Mouse (Mus musculus) midbrain, embryonic 13.5 days (tissue): ENCODE results near the gene Mipep. TPM values are rescaled to one million over a fixed set of nuclear protein-coding genes. Genes with fewer than 3 reads are reported as not detected.

Experiments
- ATAC-seq: fragments of 200-750 bp; cut with Nextera tagmentation; 2 replicates; pipeline ENCODE4 v1.8.0; 2017; ENCODE audit warnings: mild to moderate bottlenecking, moderate TSS enrichment, moderate library complexity
- H3K27ac ChIP-seq: fragments of 300-500 bp; sonication (generic); 2 replicates; pipeline ENCODE4 v1.5.1; 2015; ENCODE audit warnings: inconsistent platforms, mild to moderate bottlenecking, moderate library complexity
- H3K27me3 ChIP-seq: fragments of 300-500 bp; sonication (generic); 2 replicates; pipeline ENCODE4 v1.6.1; 2015; ENCODE audit warnings: mild to moderate bottlenecking, inconsistent platforms
- H3K36me3 ChIP-seq: fragments of 300-500 bp; sonication (generic); 2 replicates; pipeline ENCODE4 v1.6.1; 2015; ENCODE audit warnings: mild to moderate bottlenecking, inconsistent platforms
- H3K4me1 ChIP-seq: fragments of 300-500 bp; sonication (generic); replicated peaks from 2 replicates; pipeline ENCODE4 v1.6.1; 2015; ENCODE audit warnings: inconsistent platforms
- H3K4me2 ChIP-seq: fragments of 300-500 bp; sonication (generic); replicated peaks from 2 replicates; pipeline ENCODE4 v1.6.1; 2015; ENCODE audit warnings: moderate library complexity, mild to moderate bottlenecking, inconsistent platforms
- H3K4me3 ChIP-seq: fragments of 300-500 bp; sonication (generic); replicated peaks from 2 replicates; pipeline ENCODE4 v1.5.1; 2015; ENCODE audit warnings: mild to moderate bottlenecking, inconsistent platforms
- H3K9ac ChIP-seq: fragments of 300-500 bp; sonication (generic); replicated peaks from 2 replicates; pipeline ENCODE4 v1.6.1; 2015; ENCODE audit warnings: mild to moderate bottlenecking, inconsistent platforms
- H3K9me3 ChIP-seq: fragments of 300-500 bp; sonication (generic); 2 replicates; pipeline ENCODE4 v1.6.1; 2016; ENCODE audit warnings: mild to moderate bottlenecking, inconsistent platforms
- WGBS: fragments of 180-500 bp; shearing (Covaris S2); methylation state at CpG from one replicate; pipeline ENCODE4 v1.1.7; 2015; 5-methylcytosine and 5-hydroxymethylcytosine counted together
- polyA plus RNA-seq: library from polyadenylated mRNA; unstranded; fragments of >200 nt; fragmentation: Nextera tagmentation; extraction: Ambion mirVana; gene quantifications from 2 replicates; pipeline ENCODE4 v1.2.1, GENCODE M21; 2015

Gene Mipep
- polyA plus RNA-seq, 1 experiment from 2014 or later = 18.1 TPM

GRCm38 (mm10) chr14:60850101-60850500 is 65.7 kb downstream of the Mipep start:
- no peak for ATAC-seq
- Histone ChIP-seq H3K4me3 (no peak overlapping the region), H3K9ac (no peak overlapping the region), H3K27me3 (no peaks in the 10 kb centered on the region), H3K9me3 (no peaks in the 10 kb centered on the region), H3K27ac (no peak overlapping the region), H3K4me2 (no peak overlapping the region), H3K36me3 (peaks cover 46% of the 10 kb centered on the region), H3K4me1 (peaks cover 9% of the 10 kb centered on the region)
- WGBS = 90% methylated on average over 14 of the region's 14 CpGs

- H3K27me3 ChIP-seq = no peaks in the 10 kb centered on the region
- H3K4me2 ChIP-seq = no peak overlapping the region
- no peaks in the 10 kb centered on the region for H3K4me1 ChIP-seq
- H3K9me3 ChIP-seq = no peaks in the 10 kb centered on the region
- no peak overlapping the region for H3K27ac ChIP-seq
- 91% methylated on average over 5 of the region's 5 CpGs for WGBS
- no peak for ATAC-seq
- no peak overlapping the region for H3K4me3 ChIP-seq
- H3K9ac ChIP-seq = no peak overlapping the region
- H3K36me3 ChIP-seq = peaks cover 44% of the 10 kb centered on the region
These were observed 67.3 kb downstream of the Mipep start for GRCm38 (mm10) chr14:60851632-60852031.

GRCm38 (mm10) chr14:60856199-60856912 is 72.0 kb downstream of the Mipep start:
- Histone ChIP-seq H3K4me1 (no peaks in the 10 kb centered on the region), H3K4me2 (no peak overlapping the region), H3K9ac (no peak overlapping the region), H3K27me3 (no peaks in the 10 kb centered on the region), H3K9me3 (no peaks in the 10 kb centered on the region), H3K27ac (no peak overlapping the region), H3K4me3 (no peak overlapping the region), H3K36me3 (peaks cover 13% of the 10 kb centered on the region)
- WGBS = 88% methylated on average over 7 of the region's 7 CpGs
- ATAC-seq = no peak

- no peak overlapping the region for H3K4me2 ChIP-seq
- no peaks in the 10 kb centered on the region for H3K27me3 ChIP-seq
- no peaks in the 10 kb centered on the region for H3K9me3 ChIP-seq
- ATAC-seq = no peak
- H3K36me3 ChIP-seq = peaks cover 8% of the 10 kb centered on the region
- H3K4me1 ChIP-seq = no peaks in the 10 kb centered on the region
- no peak overlapping the region for H3K4me3 ChIP-seq
- WGBS = 88% methylated on average over 7 of the region's 7 CpGs
- no peak overlapping the region for H3K27ac ChIP-seq
- no peak overlapping the region for H3K9ac ChIP-seq
These were observed 72.5 kb downstream of the Mipep start for GRCm38 (mm10) chr14:60856913-60857300.

- H3K4me1 ChIP-seq = 0 out of 2 replicates have a peak, but pooled peaks cover 3% of the 10 kb centered on the region
- no peaks in the 10 kb centered on the region for H3K9me3 ChIP-seq
- no peak overlapping the region for H3K4me3 ChIP-seq
- 83% methylated on average over 3 of the region's 3 CpGs for WGBS
- no peaks in the 10 kb centered on the region; the same call in 1 of the 2 replicates for H3K36me3 ChIP-seq
- H3K4me2 ChIP-seq = no peak overlapping the region
- no peak for ATAC-seq
- no peak overlapping the region for H3K27ac ChIP-seq
- no peak overlapping the region for H3K9ac ChIP-seq
- H3K27me3 ChIP-seq = no peaks in the 10 kb centered on the region
These were observed 79.0 kb downstream of the Mipep start for GRCm38 (mm10) chr14:60863396-60863795.

- 87% methylated on average over 11 of the region's 11 CpGs for WGBS
- no peak for ATAC-seq
- Histone ChIP-seq H3K4me2 (no peak overlapping the region), H3K9ac (no peak overlapping the region), H3K36me3 (peaks cover 6% of the 10 kb centered on the region; the same call in 1 of the 2 replicates), H3K4me1 (0 out of 2 replicates have a peak, but pooled peaks cover 3% of the 10 kb centered on the region), H3K27me3 (no peaks in the 10 kb centered on the region), H3K4me3 (no peak overlapping the region), H3K27ac (no peak overlapping the region), H3K9me3 (no peaks in the 10 kb centered on the region)
These were observed 82.0 kb downstream of the Mipep start for GRCm38 (mm10) chr14:60866399-60866798.

- Histone ChIP-seq H3K9ac (no peak overlapping the region), H3K36me3 (peaks cover 7% of the 10 kb centered on the region; the same call in 1 of the 2 replicates), H3K27ac (no peak overlapping the region), H3K4me1 (0 out of 2 replicates have a peak, but pooled peaks cover 3% of the 10 kb centered on the region), H3K27me3 (no peaks in the 10 kb centered on the region), H3K4me2 (no peak overlapping the region), H3K4me3 (no peak overlapping the region), H3K9me3 (no peaks in the 10 kb centered on the region)
- no peak for ATAC-seq
- WGBS = 52% methylated on average over 9 of the region's 9 CpGs
These were observed 84.0 kb downstream of the Mipep start for GRCm38 (mm10) chr14:60868325-60868724.

- Histone ChIP-seq H3K27ac (no peak overlapping the region), H3K9ac (no peak overlapping the region), H3K9me3 (no peaks in the 10 kb centered on the region), H3K36me3 (peaks cover 19% of the 10 kb centered on the region), H3K27me3 (no peaks in the 10 kb centered on the region), H3K4me2 (no peak overlapping the region), H3K4me1 (0 out of 2 replicates have a peak, but pooled peaks cover 3% of the 10 kb centered on the region), H3K4me3 (no peak overlapping the region)
- no peak for ATAC-seq
- 96% methylated on average over 8 of the region's 8 CpGs for WGBS
These were observed 87.5 kb downstream of the Mipep start for GRCm38 (mm10) chr14:60871831-60872230.

- whole genome bisulfite sequencing = 89% methylated on average over 5 of the region's 5 CpGs
- ATAC-seq = no peak
These were observed 97.7 kb downstream of the Mipep start for GRCm38 (mm10) chr14:60882106-60882505.

GRCm38 (mm10) chr14:60882681-60883080 is 98.3 kb downstream of the Mipep start:
- Histone ChIP-seq H3K4me3 (no peak overlapping the region), H3K27ac (no peak overlapping the region), H3K4me1 (no peaks in the 10 kb centered on the region), H3K36me3 (peaks cover 7% of the 10 kb centered on the region), H3K9me3 (0 out of 2 replicates have a peak, but pooled peaks cover 5% of the 10 kb centered on the region), H3K27me3 (no peaks in the 10 kb centered on the region), H3K4me2 (no peak overlapping the region), H3K9ac (no peak overlapping the region)
- 89% methylated on average over 4 of the region's 4 CpGs for WGBS
- ATAC-seq = no peak

More at GRCm38 (mm10) chr14:60882106-60882505, 97.7 kb downstream of the Mipep start:
- Histone ChIP-seq H3K27me3 (no peaks in the 10 kb centered on the region), H3K36me3 (peaks cover 7% of the 10 kb centered on the region), H3K27ac (no peak overlapping the region), H3K9ac (no peak overlapping the region), H3K4me3 (no peak overlapping the region), H3K4me2 (no peak overlapping the region), H3K9me3 (0 out of 2 replicates have a peak, but pooled peaks cover 5% of the 10 kb centered on the region), H3K4me1 (no peaks in the 10 kb centered on the region)

- peaks cover 12% of the 10 kb centered on the region for H3K36me3 ChIP-seq
- WGBS = 81% methylated on average over 6 of the region's 6 CpGs
- no peak overlapping the region for H3K4me2 ChIP-seq
- H3K4me1 ChIP-seq = no peaks in the 10 kb centered on the region
- no peak overlapping the region for H3K9ac ChIP-seq
- no peak overlapping the region for H3K27ac ChIP-seq
- ATAC-seq = no peak
- H3K9me3 ChIP-seq = 0 out of 2 replicates have a peak, but pooled peaks cover 5% of the 10 kb centered on the region
- no peak overlapping the region for H3K4me3 ChIP-seq
- H3K27me3 ChIP-seq = no peaks in the 10 kb centered on the region
These were observed 101.1 kb downstream of the Mipep start for GRCm38 (mm10) chr14:60885361-60885950.

- Histone ChIP-seq H3K9me3 (no peaks in the 10 kb centered on the region), H3K4me3 (no peak overlapping the region), H3K4me1 (no peaks in the 10 kb centered on the region), H3K9ac (no peak overlapping the region), H3K27ac (no peak overlapping the region), H3K36me3 (no peaks in the 10 kb centered on the region), H3K27me3 (no peaks in the 10 kb centered on the region), H3K4me2 (no peak overlapping the region)
- ATAC-seq = no peak
- WGBS = 94% methylated on average over 10 of the region's 10 CpGs
These were observed 109.5 kb downstream of the Mipep start for GRCm38 (mm10) chr14:60893882-60894281.
